Mouse (Mus musculus): ENCODE data around the gene Chrng.
A peak's percentile ranks its signal among the peaks of the same experiment; 100 is the strongest.

The Chrng gene

GRCm38 (mm10) chr1:87198119-87199065, 6.1 kb upstream of the Chrng start:
- no peak for DNase-seq (ENCODE audit: low spot score)

GRCm38 (mm10) chr1:87200811-87201210, 3.6 kb upstream of the Chrng start:
- no peak for DNase-seq (ENCODE audit: low spot score)

- DNase-seq (ENCODE audit: low spot score) = no peak
Measured at GRCm38 (mm10) chr1:87201848-87202247, 2.6 kb upstream of the Chrng start.

- no peak for DNase-seq (ENCODE audit: low spot score)
Measured at GRCm38 (mm10) chr1:87203779-87204178, 678 bp upstream of the Chrng start.

GRCm38 (mm10) chr1:87205038-87205437, 581 bp downstream of the Chrng start:
- no peak for DNase-seq (ENCODE audit: low spot score)

GRCm38 (mm10) chr1:87205502-87205901, 1.0 kb downstream of the Chrng start:
- no peak for DNase-seq (ENCODE audit: low spot score)

- DNase-seq (ENCODE audit: low spot score) = no peak
Measured at GRCm38 (mm10) chr1:87206339-87206738, 1.9 kb downstream of the Chrng start.

- DNase-seq (ENCODE audit: low spot score) = no peak
Measured at GRCm38 (mm10) chr1:87211431-87211830, 7.0 kb downstream of the Chrng start.

GRCm38 (mm10) chr1:87213735-87214704, 9.6 kb downstream of the Chrng start, which contains the start of gene Eif4e2:
Eif4e2 (plus strand) TSS chr1:87213914.
- peak; percentile 90 for DNase-seq (ENCODE audit: low spot score)

- no peak for DNase-seq (ENCODE audit: low spot score)
Measured at GRCm38 (mm10) chr1:87214748-87215147, 10.3 kb downstream of the Chrng start.

GRCm38 (mm10) chr1:87217938-87218337, 13.5 kb downstream of the Chrng start:
- no peak for DNase-seq (ENCODE audit: low spot score)

- no peak for DNase-seq (ENCODE audit: low spot score)
Measured at GRCm38 (mm10) chr1:87225739-87226138, 21.3 kb downstream of the Chrng start.

- DNase-seq (ENCODE audit: low spot score) = no peak
Measured at GRCm38 (mm10) chr1:87226409-87227159, 22.1 kb downstream of the Chrng start.

GRCm38 (mm10) chr1:87227160-87227550, 22.7 kb downstream of the Chrng start:
- no peak for DNase-seq (ENCODE audit: low spot score)

GRCm38 (mm10) chr1:87230606-87231005, 26.1 kb downstream of the Chrng start:
- no peak for DNase-seq (ENCODE audit: low spot score)

GRCm38 (mm10) chr1:87232197-87232596, 27.7 kb downstream of the Chrng start:
- no peak for DNase-seq (ENCODE audit: low spot score)

GRCm38 (mm10) chr1:87239056-87239455, 34.6 kb downstream of the Chrng start:
- no peak for DNase-seq (ENCODE audit: low spot score)

GRCm38 (mm10) chr1:87243021-87243420, 38.6 kb downstream of the Chrng start:
- DNase-seq (ENCODE audit: low spot score) = no peak

GRCm38 (mm10) chr1:87245430-87245829, 41.0 kb downstream of the Chrng start:
- no peak for DNase-seq (ENCODE audit: low spot score)

GRCm38 (mm10) chr1:87245929-87246815, 41.7 kb downstream of the Chrng start:
- DNase-seq (ENCODE audit: low spot score) = peak; percentile 68

All from ovary, adult 18-20 months (tissue).